Mouse (Mus musculus): ENCODE data around the gene Copz1. TPM values are rescaled to one million over a fixed set of nuclear protein-coding genes. Genes with fewer than 3 reads are reported as not detected.
A peak's percentile ranks its signal among the peaks of the same experiment; 100 is the strongest.

Gene Copz1
- total and polyA plus RNA-seq, 3 experiments: 80.0 to 271 (median 148) TPM

- H3K4me2 ChIP-seq (ENCODE audit: insufficient read depth, low read depth, poor library complexity, severe bottlenecking): peak within 1 kb of the TSS; percentile 82
- H3K9ac ChIP-seq (ENCODE audit: insufficient read depth, low read depth): peak within 1 kb of the TSS; percentile 20; the same call in 1 of the 2 replicates
- no peak for DNase-seq (ENCODE audit: extremely low read depth)
- H3K79me2 ChIP-seq (replicated peaks; ENCODE audit: control insufficient read depth, extremely low read depth, insufficient read depth, poor library complexity, severe bottlenecking): no peaks in the 10 kb centered on the region
- in situ Hi-C loops (cut with MboI; ENCODE audit: low pct_ligation_motif_present, low pct_unique_long_range_greater_than_20kb, low sequenced_read_pairs) (loop anchor here (10.0 kb wide), 1 partner anchor 326 kb away; no protein-coding TSS in a partner anchor), dilution Hi-C loops (cut with MboI; ENCODE audit: extremely low pct_ligation_motif_present, extremely low pct_unique_long_range_greater_than_20kb, low sequenced_read_pairs) (no loop called here)
- H3K27me3 ChIP-seq (replicated peaks): no peaks in the 10 kb centered on the region
- peaks cover 3 to 69% of the 10 kb centered on the region in 2 experiments; a peak in 3 of 4 replicates for H3K4me1 ChIP-seq (ENCODE audit: control insufficient read depth in 1 of 2, insufficient read depth in 2 of 2)
- no peak within 1 kb of the TSS for H3K27ac ChIP-seq (ENCODE audit: insufficient read depth, low read depth)
- H3K9me3 ChIP-seq (replicated peaks; ENCODE audit: low read length): no peaks in the 10 kb centered on the region
- H3K36me3 ChIP-seq (replicated peaks in 1 of 2; ENCODE audit: control insufficient read depth in 1 of 2, insufficient read depth in 1 of 2, low read length in 1 of 2): peaks cover under 1 to 24% of the 10 kb centered on the region in 2 experiments
- 0 out of 2 replicates have a peak, but pooled peaks have one; percentile 15 for TF ChIP-seq ELF1 (IDR thresholded peaks at IDR 0.05; ENCODE audit: low read depth, low read length)
- no peak for TF ChIP-seq POLR2AphosphoS2 (IDR thresholded peaks at IDR 0.05; ENCODE audit: low read depth, low read length)
- TF ChIP-seq ZC3H11A (IDR thresholded peaks at IDR 0.05; ENCODE audit: low read depth, low read length): no peak
- TF ChIP-seq KAT2A (IDR thresholded peaks at IDR 0.05; ENCODE audit: insufficient replicate concordance, low read length): no peak
- no peak for TF ChIP-seq UBTF (IDR thresholded peaks at IDR 0.05; ENCODE audit: low read depth, low read length)
- no peak for TF ChIP-seq PAX5 (IDR thresholded peaks at IDR 0.05; ENCODE audit: low read length)
- peak; percentile 38 for TF ChIP-seq IRF4 (IDR thresholded peaks at IDR 0.05; ENCODE audit: low read depth, low read length)
- peak; percentile 82 for TF ChIP-seq ZNF384 (IDR thresholded peaks at IDR 0.05; ENCODE audit: low read depth, low read length)
- no peak for TF ChIP-seq MAFK (IDR thresholded peaks at IDR 0.05; ENCODE audit: insufficient replicate concordance, low read length)
- peak; percentile 29; the same call in 1 of the 2 replicates for TF ChIP-seq EP300 (IDR thresholded peaks at IDR 0.05; ENCODE audit: low read length)
- no peak for TF ChIP-seq MXI1 (IDR thresholded peaks at IDR 0.05; ENCODE audit: low read depth, low read length)
- TF ChIP-seq TCF12 (IDR thresholded peaks at IDR 0.05; ENCODE audit: low read depth, low read length): no peak
- no peak for TF ChIP-seq CHD1 (IDR thresholded peaks at IDR 0.05; ENCODE audit: low read depth, low read length)
- TF ChIP-seq RAD21 (IDR thresholded peaks at IDR 0.05; ENCODE audit: low read depth, low read length): no peak
- TF ChIP-seq CTCF (conservative IDR thresholded peaks at IDR 0.05 in 1 of 2, IDR thresholded peaks at IDR 0.05 in 1 of 2; ENCODE audit: low read depth in 2 of 2, low read length in 2 of 2): no peak
- no peak for TF ChIP-seq NRF1 (IDR thresholded peaks at IDR 0.05; ENCODE audit: low read depth, low read length)
- no peak for TF ChIP-seq GABPA (IDR thresholded peaks at IDR 0.05; ENCODE audit: insufficient replicate concordance, low read depth, low read length)
- TF ChIP-seq MAX (IDR thresholded peaks at IDR 0.05; ENCODE audit: low read length): no peak
- no peak for TF ChIP-seq SMC3 (IDR thresholded peaks at IDR 0.05; ENCODE audit: low read depth, low read length)
- no peak for TF ChIP-seq ZKSCAN1 (IDR thresholded peaks at IDR 0.05; ENCODE audit: borderline replicate concordance, low read depth, low read length)
- no peak for TF ChIP-seq RCOR1 (conservative IDR thresholded peaks at IDR 0.05; ENCODE audit: low read depth, low read length)
- TF ChIP-seq SIN3A (IDR thresholded peaks at IDR 0.05; ENCODE audit: low read length): no peak
- H3K4me3 ChIP-seq (replicated peaks in 1 of 3; ENCODE audit: low read depth in 2 of 3, low read length in 2 of 3, poor library complexity in 1 of 3): no peak within 1 kb of the TSS
Measured at GRCm38 (mm10) chr15:103310365-103310910, 37.9 kb downstream of the Copz1 start, which contains the start of gene Gpr84. TSS of gene Gpr84 (minus strand) at chr15:103310612.
